ENCODE assay signal across 26 mouse cellular contexts in the genomic region with DNA sequence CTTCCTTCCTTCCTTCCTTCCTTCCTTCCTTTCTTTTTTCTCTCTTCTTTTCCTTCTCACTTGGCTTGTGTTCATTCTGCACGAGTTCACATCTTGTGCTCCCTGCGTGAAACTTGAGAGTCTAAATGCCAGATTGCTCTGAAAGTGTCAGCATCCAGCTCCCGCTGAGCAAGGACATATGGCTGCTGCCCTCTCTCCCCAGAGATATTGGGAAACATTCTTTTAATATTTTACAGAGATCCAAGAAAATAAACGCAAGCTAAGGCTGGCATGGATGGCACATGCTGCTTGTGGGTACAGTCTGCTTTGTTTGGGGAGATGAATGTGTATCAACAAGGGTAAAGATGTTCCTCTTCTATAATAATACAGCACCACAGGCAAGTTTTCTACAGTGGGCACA. TPM values are rescaled to one million over a fixed set of nuclear protein-coding genes. Genes with fewer than 3 reads are reported as not detected.
DNase-seq lines count a peak whose midpoint lies in the region; ATAC-seq lines count a peak whose summit lies in the region.
"Had no signal": no experiment of that assay in that cellular context is flagged by ENCODE, and none has a peak within 500 bp of the region (broad histone marks: within the 10 kb centered on the region; RNA-seq: fewer than 3 reads in every experiment).

No protein-coding gene starts in this region.

- no peaks in the 10 kb centered on the region for H3K9me3 ChIP-seq in hindbrain, embryonic 10.5 days
- H3K9me3 ChIP-seq in hindbrain, embryonic 12.5 days (replicated peaks) = no peaks in the 10 kb centered on the region
- H3K9me3 ChIP-seq: heart, embryonic 12.5 days; intestine, embryonic 15.5 days; limb, embryonic 13.5 days had no signal

- peaks cover 7% of the 10 kb centered on the region for H3K36me3 ChIP-seq in hindbrain, embryonic 10.5 days
- H3K36me3 ChIP-seq in hindbrain, embryonic 12.5 days = peaks cover 12% of the 10 kb centered on the region
- H3K36me3 ChIP-seq: heart, embryonic 12.5 days; intestine, embryonic 15.5 days had no signal

- DNase-seq in hindbrain, embryonic 10.5 days (ENCODE audit: low spot score) = peak; percentile 11
- peak; percentile 93 for DNase-seq in brain, adult 2 months (ENCODE audit: low read depth, low spot score)
- peak; percentile 88 for DNase-seq in cerebellum, adult 11-12 months
- DNase-seq in cerebellum, postnatal 25 days = peak; percentile 88 to 90
- no peak for DNase-seq in spleen, postnatal 10 days (ENCODE audit: low spot score in 2 of 2)
- DNase-seq in layer of hippocampus, postnatal 36 days = no peak
- DNase-seq: adrenal gland, postnatal 25 days; lung, postnatal 10 days; midbrain, embryonic 14.5 days; right cerebral cortex, adult 18-20 months; spleen, adult 18-20 months had no signal

- H3K9ac ChIP-seq in hindbrain, embryonic 12.5 days = no peak overlapping the region
- H3K9ac ChIP-seq: heart, embryonic 12.5 days; intestine, embryonic 15.5 days; limb, embryonic 13.5 days; liver, embryonic 14.5 days had no signal

- H3K27me3 ChIP-seq in hindbrain, embryonic 10.5 days (ENCODE audit: insufficient read depth, poor library complexity, severe bottlenecking) = no peaks in the 10 kb centered on the region
- H3K27me3 ChIP-seq in hindbrain, embryonic 12.5 days = no peaks in the 10 kb centered on the region
- H3K27me3 ChIP-seq: heart, embryonic 12.5 days; intestine, embryonic 15.5 days; Patski had no signal

- no peak overlapping the region for H3K4me2 ChIP-seq in hindbrain, embryonic 12.5 days (replicated peaks)
- H3K4me2 ChIP-seq: heart, embryonic 12.5 days; intestine, embryonic 15.5 days; limb, embryonic 13.5 days had no signal

- peaks cover 6% of the 10 kb centered on the region for H3K4me1 ChIP-seq in hindbrain, embryonic 10.5 days (replicated peaks)
- H3K4me1 ChIP-seq in hindbrain, embryonic 12.5 days = no peaks in the 10 kb centered on the region
- H3K4me1 ChIP-seq: heart, embryonic 12.5 days; intestine, embryonic 15.5 days had no signal

- no peak for ATAC-seq in hindbrain, embryonic 12.5 days (ENCODE audit: low FRiP score)
- ATAC-seq: intestine, embryonic 15.5 days; Patski had no signal

- H3K4me3 ChIP-seq in hindbrain, embryonic 10.5 days = no peak overlapping the region
- H3K4me3 ChIP-seq in hindbrain, embryonic 12.5 days = no peak overlapping the region
- H3K4me3 ChIP-seq: heart, embryonic 12.5 days; intestine, embryonic 15.5 days; left cerebral cortex, adult 2 months; limb, embryonic 13.5 days had no signal

- H3K27ac ChIP-seq in hindbrain, embryonic 10.5 days = no peak overlapping the region
- no peak overlapping the region for H3K27ac ChIP-seq in hindbrain, embryonic 12.5 days
- H3K27ac ChIP-seq: intestine, embryonic 15.5 days; left cerebral cortex, adult 2 months; limb, embryonic 13.5 days; liver, embryonic 14.5 days had no signal

- WGBS in hindbrain, embryonic 10.5 days = 54% methylated on average over 4 of the region's 4 CpGs
- 47% methylated on average over 4 of the region's 4 CpGs for WGBS in hindbrain, embryonic 12.5 days

RNA-seq across cellular contexts. Expression of a gene that starts 11.3 kb away (rescaled TPM):
- polyA plus RNA-seq in hindbrain, embryonic 10.5 days (2016; fragmentation: Nextera tagmentation; extraction: Ambion mirVana) = not detected in 2 replicates
- not detected in 2 replicates for polyA plus RNA-seq in hindbrain, embryonic 12.5 days (2016; fragmentation: Nextera tagmentation; extraction: Ambion mirVana)
- not detected for total RNA-seq in layer of hippocampus, postnatal 36 days (2021)
- total RNA-seq: adrenal gland, postnatal 25 days; gastrocnemius, postnatal 4 days; heart, postnatal 25 days; layer of hippocampus, adult 18-20 months; left cerebral cortex, adult 2 months; megakaryocyte, adult 5-6 weeks had no signal
- polyA plus RNA-seq: embryonic facial prominence, embryonic 11.5 days; heart, embryonic 12.5 days; intestine, embryonic 15.5 days; kidney, embryonic 16.5 days; limb, embryonic 13.5 days; liver, embryonic 14.5 days; midbrain, embryonic 14.5 days; Patski; stomach, embryonic 16.5 days; thymus, postnatal 0 days had no signal

Comparison
In these comparisons a context has a peak if more than half of its experiments do, and no peak if none do; other contexts are left out.
1. DNase-seq: peak in hindbrain, embryonic 10.5 days (single experiment), brain, adult 2 months (single experiment), cerebellum, adult 11-12 months (single experiment) and cerebellum, postnatal 25 days (2 of 2); none in spleen, postnatal 10 days (0 of 2) and layer of hippocampus, postnatal 36 days (0 of 2).